Mouse (Mus musculus): ENCODE measurements at regions not wholly inside any gene's neighbourhood (a gene's known extent, or its start where the extent isn't known, plus 50 kb on each side); places are given as distances from the start of the nearest gene placed in this dataset.

- peak; percentile 55 to 57 for DNase-seq
Measured at GRCm38 (mm10) chr14:63321931-63322510, 186.9 kb downstream of the Tdh start.

All from kidney, postnatal 4 days (tissue).